Mouse (Mus musculus): ENCODE data around the gene Pan2. TPM values are rescaled to one million over a fixed set of nuclear protein-coding genes. Genes with fewer than 3 reads are reported as not detected.

The Pan2 gene
- total RNA-seq, 1 experiment from 2014 or later: 22.2 TPM

Other genes starting within 250 kb of the Pan2 start
- gene Ptges3, start 244.4 kb upstream of the Pan2 start, total RNA-seq (2021): 157 and 172 TPM in 2 replicates
- 4,143 and 4,276 TPM in 2 replicates for gene Atp5b, start 220.1 kb upstream of the Pan2 start, total RNA-seq (2021)
- gene Baz2a, start 211.8 kb upstream of the Pan2 start, total RNA-seq (2021): 44.3 and 51.5 TPM in 2 replicates
- 73.9 and 78.9 TPM in 2 replicates for gene Rbms2, start 123.0 kb upstream of the Pan2 start, total RNA-seq (2021)
- gene Gls2, start 108.9 kb upstream of the Pan2 start, total RNA-seq (2021): 2.9 and 31.3 TPM in 2 replicates
- gene Spryd4, start 91.5 kb upstream of the Pan2 start, total RNA-seq (2021): 18.9 and 21.5 TPM in 2 replicates
- not detected in 2 replicates for gene Mip, start 77.5 kb upstream of the Pan2 start, total RNA-seq (2021)
- gene Timeless, start 71.3 kb upstream of the Pan2 start, total RNA-seq (2021): 16.5 and 19.3 TPM in 2 replicates
- gene Apon, start 49.2 kb upstream of the Pan2 start, total RNA-seq (2021): 2.0 and 46.2 TPM in 2 replicates
- 10.4 and 138 TPM in 2 replicates for gene Apof, start 34.7 kb upstream of the Pan2 start, total RNA-seq (2021)
- 22.0 and 25.3 TPM in 2 replicates for gene Stat2, start 32.8 kb upstream of the Pan2 start, total RNA-seq (2021)
- 0.26 TPM in 1 of 2 replicates, not detected in the other for gene Il23a, start 4.6 kb upstream of the Pan2 start, total RNA-seq (2021)
- gene Cnpy2, start 19.1 kb downstream of the Pan2 start, total RNA-seq (2021): 150 and 152 TPM in 2 replicates
- 918 and 1,019 TPM in 2 replicates for gene Cs, start 34.4 kb downstream of the Pan2 start, total RNA-seq (2021)
- gene Coq10a, start 65.7 kb downstream of the Pan2 start, total RNA-seq (2021): 103 and 111 TPM in 2 replicates
- gene Ankrd52, start 73.8 kb downstream of the Pan2 start, total RNA-seq (2021): 66.7 and 66.9 TPM in 2 replicates
- 0.78 TPM in 1 of 2 replicates, not detected in the other for gene Slc39a5, start 97.9 kb downstream of the Pan2 start, total RNA-seq (2021)
- 59.8 and 65.2 TPM in 2 replicates for gene Nabp2, start 108.2 kb downstream of the Pan2 start, total RNA-seq (2021)
- 38.4 and 40.2 TPM in 2 replicates for gene Rnf41, start 108.3 kb downstream of the Pan2 start, total RNA-seq (2021)
- 107 and 108 TPM in 2 replicates for gene Smarcc2, start 155.9 kb downstream of the Pan2 start, total RNA-seq (2021)
- 800 and 862 TPM in 2 replicates for gene Myl6, start 190.8 kb downstream of the Pan2 start, total RNA-seq (2021)
- gene Myl6b, start 195.3 kb downstream of the Pan2 start, total RNA-seq (2021): 4.7 and 5.0 TPM in 2 replicates
- 28.5 and 36.9 TPM in 2 replicates for gene Esyt1, start 222.5 kb downstream of the Pan2 start, total RNA-seq (2021)
- 12.6 and 13.5 TPM in 2 replicates for gene Zc3h10, start 244.4 kb downstream of the Pan2 start, total RNA-seq (2021)
- 2,356 and 2,777 TPM in 2 replicates for gene Rpl41, start 246.0 kb downstream of the Pan2 start, total RNA-seq (2021)

Measured in adrenal gland, postnatal 14 days (tissue).